Mouse (Mus musculus) cerebellum, adult 2 months (tissue): Measurements from ENCODE around the gene Tspan5. TPM values are rescaled to one million over a fixed set of nuclear protein-coding genes. Genes with fewer than 3 reads are reported as not detected.

Experiments
- DNase-seq, 2 experiments: peaks; one replicate each; pipeline ENCODE4 v3.0.0; 2021
- H3K27ac ChIP-seq: fragments of 200-500 bp; 2 replicates; pipeline ENCODE4 v1.5.1; 2012; ENCODE audit warnings: low read length, control low read depth, inconsistent platforms; ENCODE audit not compliant: insufficient read depth
- H3K27me3 ChIP-seq: fragments of 200-500 bp; 2 replicates; pipeline ENCODE4 v1.6.1; 2012; ENCODE audit warnings: inconsistent platforms, mild to moderate bottlenecking, low read length, moderate library complexity; ENCODE audit not compliant: control insufficient read depth, insufficient read depth
- H3K4me1 ChIP-seq: fragments of 200-500 bp; 2 replicates; pipeline ENCODE4 v1.6.1; 2011; ENCODE audit warnings: low read length; ENCODE audit not compliant: control insufficient read depth, insufficient read depth
- H3K4me3 ChIP-seq: fragments of 200-500 bp; replicated peaks from 2 replicates; pipeline ENCODE3; 2011; ENCODE audit warnings: mild to moderate bottlenecking, low read depth, low read length, control low read depth; ENCODE audit not compliant: insufficient read depth
- CTCF ChIP-seq: fragments of 200-500 bp; IDR thresholded peaks from 2 replicates; pipeline ENCODE4 v1.5.1; 2011; ENCODE audit warnings: low read depth, mild to moderate bottlenecking, control low read depth, low read length, moderate library complexity, borderline replicate concordance; ENCODE audit not compliant: insufficient read depth
- POLR2A ChIP-seq: fragments of 200-500 bp; IDR thresholded peaks from 2 replicates; pipeline ENCODE4 v1.6.1; 2011; ENCODE audit warnings: low read length, control low read depth, borderline replicate concordance; ENCODE audit not compliant: insufficient read depth
- WGBS: fragments of 180-500 bp; shearing (Covaris S2); methylation state at CpG from one replicate; pipeline ENCODE4 v1.1.7; 2018; 5-methylcytosine and 5-hydroxymethylcytosine counted together
- polyA plus RNA-seq: library from polyadenylated mRNA; depleted of rRNA; stranded (reverse); fragments of >200 nt; gene quantifications from 2 replicates; pipeline ENCODE4 v1.2.3, GENCODE M21; 2012

Tspan5 gene
- polyA plus RNA-seq, 1 experiment, result 166 TPM

GRCm38 (mm10) chr3:138898055-138898454 is 156.1 kb downstream of the Tspan5 start:
- H3K27ac ChIP-seq, result no peak overlapping the region
- no peaks in the 10 kb centered on the region for H3K27me3 ChIP-seq
- no peak for TF ChIP-seq CTCF
- TF ChIP-seq POLR2A, result no peak
- peaks cover 7% of the 10 kb centered on the region; the same call in 1 of the 2 replicates for H3K4me1 ChIP-seq
- H3K4me3 ChIP-seq, result no peak overlapping the region
- DNase-seq, result no peak
- WGBS, result 99% methylated on average over 8 of the region's 8 CpGs

- peaks cover 3% of the 10 kb centered on the region; the same call in 1 of the 2 replicates for H3K4me1 ChIP-seq
- DNase-seq, result no peak
- no peak overlapping the region for H3K4me3 ChIP-seq
- TF ChIP-seq CTCF (no peak), POLR2A (no peak)
- 69% methylated on average over 9 of the region's 9 CpGs for WGBS
- no peak overlapping the region for H3K27ac ChIP-seq
- no peaks in the 10 kb centered on the region for H3K27me3 ChIP-seq
These were observed 158.7 kb downstream of the Tspan5 start for GRCm38 (mm10) chr3:138900571-138901141.

- peak in 1 of 2 experiments; percentile 42 for DNase-seq
- TF ChIP-seq CTCF (no peak), POLR2A (no peak)
- Histone ChIP-seq H3K4me1 (peaks cover 5% of the 10 kb centered on the region; the same call in 1 of the 2 replicates), H3K27me3 (no peaks in the 10 kb centered on the region), H3K27ac (peak overlapping the region; percentile 5; the same call in 1 of the 2 replicates), H3K4me3 (no peak overlapping the region)
- 25% methylated on average over 7 of the region's 7 CpGs for WGBS
These were observed 163.7 kb downstream of the Tspan5 start for GRCm38 (mm10) chr3:138905678-138906077.

- peak; percentile 76 to 78 for DNase-seq
- TF ChIP-seq CTCF (peak; percentile 95), POLR2A (no peak)
- WGBS, result 30% methylated on average over 17 of the region's 17 CpGs
- Histone ChIP-seq H3K4me1 (peaks cover 5% of the 10 kb centered on the region; the same call in 1 of the 2 replicates), H3K27me3 (no peaks in the 10 kb centered on the region), H3K4me3 (no peak overlapping the region), H3K27ac (no peak overlapping the region)
These were observed 164.3 kb downstream of the Tspan5 start for GRCm38 (mm10) chr3:138906112-138906880.

- Histone ChIP-seq H3K27me3 (no peaks in the 10 kb centered on the region), H3K27ac (no peak overlapping the region), H3K4me3 (no peak overlapping the region), H3K4me1 (peaks cover 5% of the 10 kb centered on the region; the same call in 1 of the 2 replicates)
- 81% methylated on average over 2 of the region's 2 CpGs for WGBS
- no peak for DNase-seq
- TF ChIP-seq POLR2A (no peak), CTCF (no peak)
These were observed 167.3 kb downstream of the Tspan5 start for GRCm38 (mm10) chr3:138909313-138909712.

GRCm38 (mm10) chr3:138912504-138912903 is 170.5 kb downstream of the Tspan5 start:
- TF ChIP-seq CTCF (no peak), POLR2A (no peak)
- 88% methylated on average over 8 of the region's 8 CpGs for WGBS

GRCm38 (mm10) chr3:138914626-138915288 is 172.8 kb downstream of the Tspan5 start:
- no peak overlapping the region for H3K27ac ChIP-seq
- DNase-seq, result no peak
- no peak overlapping the region for H3K4me3 ChIP-seq
- H3K4me1 ChIP-seq, result no peaks in the 10 kb centered on the region; the same call in 1 of the 2 replicates
- no peaks in the 10 kb centered on the region; the same call in 1 of the 2 replicates for H3K27me3 ChIP-seq
- TF ChIP-seq CTCF (no peak), POLR2A (no peak)
- WGBS, result 66% methylated on average over 8 of the region's 8 CpGs

More at GRCm38 (mm10) chr3:138912504-138912903, 170.5 kb downstream of the Tspan5 start:
- no peak overlapping the region for H3K27ac ChIP-seq
- H3K4me1 ChIP-seq, result no peaks in the 10 kb centered on the region; the same call in 1 of the 2 replicates
- H3K27me3 ChIP-seq, result no peaks in the 10 kb centered on the region
- no peak for DNase-seq
- no peak overlapping the region for H3K4me3 ChIP-seq
